Mouse (Mus musculus) cerebellum, adult 11 months (tissue): ENCODE measurements around the gene Slc5a5.

Source experiments
- DNase-seq: peaks from one replicate; pipeline ENCODE4 v3.0.0; 2022

Slc5a5 gene

GRCm38 (mm10) chr8:70851837-70852236 is 40.7 kb downstream of the Slc5a5 start:
- no peak for DNase-seq

DNA sequence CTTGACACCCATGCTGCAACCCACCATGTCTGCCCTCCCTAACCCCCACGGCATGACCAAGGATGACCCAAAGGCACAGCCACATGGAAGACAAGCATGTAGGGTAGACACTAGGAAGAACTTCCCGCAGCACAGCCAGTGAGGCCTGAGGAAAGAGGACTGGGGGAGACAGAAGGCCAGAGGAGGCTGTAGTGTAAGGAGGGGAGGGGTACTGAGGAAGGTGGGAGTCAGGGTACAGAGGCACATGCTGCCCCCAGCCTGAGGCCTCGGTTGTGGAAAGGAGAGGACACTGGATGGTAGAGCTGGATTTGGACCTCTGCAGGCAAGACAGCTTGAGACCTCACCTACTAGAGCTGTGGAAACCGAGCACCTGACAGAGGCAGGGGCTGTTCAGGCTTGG is 41.6 kb downstream of the Slc5a5 start:
- DNase-seq: no peak

GRCm38 (mm10) chr8:70850132-70850845 is 42.3 kb downstream of the Slc5a5 start:
- DNase-seq: no peak

- DNase-seq: no peak
Measured at GRCm38 (mm10) chr8:70849333-70849990, 43.1 kb downstream of the Slc5a5 start.

GRCm38 (mm10) chr8:70846371-70847154 is 46.0 kb downstream of the Slc5a5 start:
- DNase-seq: no peak

DNA sequence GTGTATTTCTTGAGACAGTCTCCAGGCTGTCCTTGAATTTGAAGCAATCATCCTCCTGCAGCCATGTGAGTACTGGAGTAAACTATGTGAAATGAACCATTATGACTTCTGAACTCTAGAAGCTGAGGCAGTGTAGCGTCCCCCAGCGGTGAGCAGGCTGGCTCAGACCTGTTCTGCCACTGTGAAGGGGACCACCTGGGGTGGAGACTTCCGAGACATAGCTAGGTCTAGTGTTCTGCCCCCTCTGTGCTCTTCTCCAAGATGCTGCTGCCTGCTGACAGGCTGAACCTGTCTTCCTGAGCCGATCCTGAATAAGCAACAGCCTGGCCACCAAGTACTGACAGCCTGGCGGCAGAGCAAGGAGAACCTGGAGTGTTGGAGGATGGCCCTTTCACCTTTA is 47.4 kb downstream of the Slc5a5 start:
- DNase-seq: no peak

DNA sequence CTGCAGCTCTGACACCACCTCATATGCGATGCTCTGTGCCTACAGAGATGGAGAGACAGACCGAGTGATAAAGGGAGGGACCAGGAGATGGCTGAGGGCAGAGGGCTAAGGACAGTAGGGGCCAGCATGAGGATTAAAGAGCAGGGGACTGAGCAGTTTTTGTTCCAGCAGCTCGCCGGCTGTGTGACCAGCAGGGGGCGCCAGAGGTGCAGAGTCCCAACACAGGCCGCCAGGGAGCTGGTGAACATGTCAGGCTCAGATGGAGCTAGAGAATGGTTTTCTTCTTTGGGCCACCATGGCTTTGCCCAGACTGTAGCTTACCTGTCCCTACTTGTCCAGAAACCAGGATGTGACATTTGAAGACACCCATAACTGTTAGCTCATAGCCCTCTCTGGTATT is 48.0 kb downstream of the Slc5a5 start:
- DNase-seq: peak; percentile 78

- DNase-seq: no peak
Measured at GRCm38 (mm10) chr8:70843941-70844340, 48.6 kb downstream of the Slc5a5 start.

- no peak for DNase-seq
Measured at GRCm38 (mm10) chr8:70843214-70843773, 49.3 kb downstream of the Slc5a5 start.

- DNase-seq: no peak
Measured at GRCm38 (mm10) chr8:70842484-70842883, 50.1 kb downstream of the Slc5a5 start.

- peak; percentile 86 for DNase-seq
Measured at GRCm38 (mm10) chr8:70841147-70842072, 51.1 kb downstream of the Slc5a5 start.

GRCm38 (mm10) chr8:70840590-70840989 is 52.0 kb downstream of the Slc5a5 start:
- no peak for DNase-seq

GRCm38 (mm10) chr8:70839408-70840351 is 52.9 kb downstream of the Slc5a5 start, which contains the start of gene Arrdc2:
TSS of gene Arrdc2 (minus strand) at chr8:70839720.
- DNase-seq: peak; percentile 98

- DNase-seq: no peak
Measured at GRCm38 (mm10) chr8:70838654-70839407, 53.7 kb downstream of the Slc5a5 start.

DNA sequence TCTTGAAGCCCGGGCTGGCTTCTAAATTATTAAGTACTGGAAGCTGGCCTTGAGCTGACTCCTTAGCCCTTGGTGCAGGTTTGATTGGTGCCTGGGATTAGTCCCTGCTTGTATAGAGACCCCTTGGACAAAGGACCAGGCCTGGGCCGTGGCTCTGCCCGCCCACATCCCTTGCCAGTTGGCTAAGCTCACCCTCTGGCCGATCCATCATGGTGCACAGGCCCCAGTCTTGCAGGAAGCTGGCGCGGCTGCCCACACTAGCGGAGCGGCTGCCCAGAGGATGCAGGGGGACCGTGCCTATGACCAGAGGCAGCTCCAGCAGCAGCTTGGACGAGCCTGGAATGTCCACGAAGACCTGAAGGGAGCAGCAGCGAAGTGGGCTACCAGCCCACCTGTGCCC is 55.9 kb downstream of the Slc5a5 start:
- no peak for DNase-seq

- DNase-seq: no peak
Measured at GRCm38 (mm10) chr8:70834071-70834470, 58.5 kb downstream of the Slc5a5 start.

- no peak for DNase-seq
Measured at GRCm38 (mm10) chr8:70833520-70833919, 59.0 kb downstream of the Slc5a5 start.

GRCm38 (mm10) chr8:70833018-70833482 is 59.5 kb downstream of the Slc5a5 start:
- no peak for DNase-seq
